Mouse (Mus musculus) thymus, postnatal 10 days (tissue): ENCODE measurements around the gene Ccnh.
"Not testable (repeated sequence)": the region's sequence is repeated elsewhere in the genome, so short reads cannot be mapped to it uniquely, and the experiment has no call there.

Experiments used
- DNase-seq, 2 experiments: peaks; one replicate each; pipeline ENCODE4 v3.0.0; 2021; ENCODE audit warnings: low spot score in 2 of 2

The Ccnh gene

DNA sequence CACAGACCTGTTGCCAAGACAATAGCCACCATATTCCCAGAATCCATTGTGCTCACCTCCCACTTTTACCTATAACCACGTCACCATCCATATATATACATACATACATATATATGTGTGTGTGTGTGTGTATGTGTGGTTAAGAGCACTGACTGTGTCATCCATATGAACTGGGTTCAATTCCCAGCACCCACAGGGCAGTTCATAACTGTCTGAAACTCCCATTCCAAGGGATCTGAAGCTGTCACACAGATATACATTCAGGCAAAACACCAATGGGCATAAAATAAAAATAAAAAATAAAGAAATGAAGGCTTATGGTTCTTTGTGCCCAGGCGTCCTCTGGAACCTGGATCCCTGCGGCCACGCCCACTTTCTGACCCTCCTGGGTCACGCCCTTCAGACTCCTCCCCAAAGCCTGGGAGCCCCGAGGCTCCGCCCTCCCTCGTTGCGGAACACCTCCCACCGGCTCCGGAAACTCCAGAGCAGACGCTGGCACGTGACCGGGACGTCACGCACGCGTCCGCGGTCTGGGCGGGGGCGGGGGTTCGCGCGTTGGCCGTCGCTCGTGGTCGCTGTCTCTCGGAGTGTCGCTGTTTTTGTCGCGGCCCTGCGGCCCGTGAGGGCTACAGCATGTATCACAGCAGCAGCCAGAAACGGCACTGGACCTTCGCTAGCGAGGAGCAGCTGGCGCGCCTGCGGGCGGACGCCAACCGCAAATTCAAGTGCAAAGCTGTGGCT, at the start of gene Ccnh:
Ccnh (plus strand) TSS at position 506 of the 741 bp plus-strand sequence.
- DNase-seq, result peak; percentile 82 to 85

DNA sequence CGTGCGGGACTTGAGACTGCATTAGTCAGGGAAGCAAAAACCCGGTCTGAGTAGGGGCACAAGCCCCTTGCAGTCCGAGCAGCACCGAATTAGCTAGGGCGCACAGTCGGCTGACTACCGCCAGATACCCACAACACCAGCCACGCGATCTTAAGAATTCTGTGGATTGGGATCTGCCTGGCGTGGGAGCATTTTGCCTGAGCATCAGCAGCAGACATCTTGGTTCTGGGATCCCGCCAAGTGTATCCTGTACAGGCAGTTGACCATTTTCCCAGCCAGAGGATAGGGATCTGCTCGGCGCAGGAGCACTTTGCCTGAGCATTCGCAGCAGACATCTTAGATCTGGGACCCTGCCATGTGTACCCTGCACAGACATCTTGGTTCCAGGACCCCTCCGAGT, 45.8 kb upstream of the Ccnh start:
- not testable (repeated sequence) for DNase-seq

DNA sequence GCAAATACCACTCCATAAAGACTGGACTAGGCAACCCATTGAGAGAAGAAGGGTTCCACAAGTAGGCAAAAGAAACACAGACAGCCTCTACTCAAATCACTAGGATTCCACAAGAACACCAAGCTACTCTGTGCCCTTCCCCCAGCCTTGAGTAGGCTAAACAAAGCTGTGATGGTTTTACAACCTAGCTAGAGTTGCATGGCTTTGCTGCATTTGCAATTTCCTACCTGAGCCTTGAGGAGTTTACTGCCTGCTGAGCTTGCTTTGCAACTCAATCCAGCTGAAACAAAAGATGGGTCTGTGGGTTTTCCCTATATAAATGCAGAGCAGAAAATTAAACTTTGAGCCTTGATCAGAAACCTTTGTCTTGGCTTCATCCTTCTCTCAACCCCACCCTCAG, 42.7 kb upstream of the Ccnh start:
- DNase-seq, result no peak

DNA sequence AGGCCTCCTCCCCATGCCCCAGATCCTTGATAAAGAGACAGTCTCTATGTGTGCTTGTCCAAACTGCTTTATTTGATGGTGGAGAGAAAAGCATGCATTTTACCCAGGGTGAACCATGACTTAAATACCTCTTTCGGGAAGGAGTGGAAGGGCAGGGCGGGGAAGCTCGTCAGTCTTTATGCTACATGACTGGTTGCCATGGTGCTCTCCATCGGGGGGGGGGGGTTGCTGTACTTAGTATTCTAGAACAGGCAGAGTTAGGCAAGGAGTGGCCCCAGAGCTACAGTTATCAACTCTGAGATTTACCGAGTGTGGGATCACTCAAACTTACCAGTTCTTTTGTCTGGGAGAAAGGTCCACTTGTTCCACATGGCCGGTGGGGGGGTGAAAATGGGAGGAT, 34.5 kb upstream of the Ccnh start:
- no peak for DNase-seq

DNA sequence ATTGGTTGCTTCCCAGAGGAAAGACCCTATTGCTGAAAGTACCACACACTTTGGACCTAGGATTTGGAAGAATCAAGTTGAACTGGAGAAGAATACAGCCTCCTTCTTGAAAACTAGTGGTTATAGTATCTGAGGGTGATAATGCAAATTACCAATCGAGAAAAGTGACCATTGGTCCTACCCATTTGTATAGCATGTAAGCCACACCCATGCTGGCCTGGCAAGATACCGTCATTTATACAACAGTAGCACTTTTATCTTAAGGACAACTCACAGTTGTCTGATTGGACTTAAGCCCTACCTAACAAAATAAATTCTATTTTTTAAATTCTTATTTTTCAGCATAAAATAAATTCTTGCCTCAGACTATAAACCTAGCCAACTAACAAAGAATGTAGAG, 29.2 kb upstream of the Ccnh start:
- DNase-seq, result no peak

DNA sequence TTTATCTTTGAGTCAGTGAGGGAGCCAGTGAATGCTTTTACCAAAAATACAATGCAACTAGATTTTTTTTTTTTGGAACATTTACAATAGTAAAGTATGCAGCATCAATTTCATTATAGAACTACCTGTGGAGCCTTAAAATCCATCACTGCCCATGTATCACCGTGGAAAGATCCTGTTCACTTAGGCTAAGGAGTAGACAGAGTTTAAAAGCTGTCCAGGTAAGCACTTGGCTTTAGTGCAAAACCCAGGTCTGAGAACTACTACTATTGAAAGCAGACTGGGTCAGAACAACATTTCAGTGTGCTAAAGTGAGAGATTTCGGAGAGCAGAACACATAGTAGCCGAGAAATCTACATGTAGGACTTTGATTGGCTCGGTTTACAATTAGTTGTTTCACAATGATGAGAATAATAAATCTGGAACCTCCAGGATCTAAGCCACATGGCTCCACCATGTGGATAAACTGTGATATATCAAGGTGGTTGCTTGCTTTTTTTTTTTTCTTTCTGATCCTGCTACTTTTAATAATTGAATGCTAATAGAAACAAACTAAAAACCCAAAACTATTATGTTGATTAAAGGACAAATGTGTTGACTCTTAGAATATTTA, 24.6 kb upstream of the Ccnh start:
- DNase-seq, result no peak

DNA sequence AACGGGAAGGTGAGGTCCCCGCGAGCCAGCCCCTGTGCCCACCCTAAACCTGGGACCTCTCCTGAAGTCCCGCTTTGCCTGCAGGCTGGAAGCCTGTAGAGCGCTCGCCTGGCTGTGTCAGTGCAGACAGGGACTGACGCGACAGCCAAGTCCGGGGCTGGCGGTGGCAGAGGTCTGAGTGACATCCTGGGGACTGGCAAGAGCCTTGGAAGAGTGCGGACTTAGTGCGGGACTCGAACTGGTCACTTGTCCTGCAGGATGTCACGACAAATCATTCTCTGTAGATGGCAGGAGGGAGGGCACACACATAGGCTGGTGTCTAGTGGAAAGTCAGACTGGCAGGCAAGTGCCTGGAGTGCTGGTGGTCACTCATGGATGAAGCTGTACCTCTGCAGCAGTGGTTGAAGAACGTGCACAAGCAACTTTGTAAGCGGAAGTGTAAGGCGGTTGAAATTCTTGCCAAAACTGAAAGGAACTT, 475 bp downstream of the Ccnh start:
- peak in 1 of 2 experiments; percentile 31 for DNase-seq

DNA sequence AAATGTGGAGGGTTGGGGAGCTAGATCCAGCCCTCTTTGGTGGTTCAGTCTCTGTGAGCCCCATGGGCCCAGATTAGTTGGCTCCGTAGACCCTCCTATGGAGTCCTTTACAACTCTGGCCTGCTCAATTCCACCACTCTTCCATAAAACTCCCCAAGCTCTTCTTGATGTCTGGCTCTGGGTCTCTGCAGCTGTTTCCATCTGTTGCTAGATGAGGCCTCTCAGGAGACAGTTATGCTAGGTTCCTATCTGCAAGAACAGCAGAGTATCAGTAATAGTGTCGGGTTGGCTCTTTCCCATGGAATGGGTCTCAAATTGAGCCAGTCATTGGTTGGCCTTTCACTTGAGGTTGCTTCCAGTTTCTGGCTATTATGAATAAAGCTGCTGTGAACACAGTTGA, 2.0 kb downstream of the Ccnh start:
- no peak for DNase-seq

DNA sequence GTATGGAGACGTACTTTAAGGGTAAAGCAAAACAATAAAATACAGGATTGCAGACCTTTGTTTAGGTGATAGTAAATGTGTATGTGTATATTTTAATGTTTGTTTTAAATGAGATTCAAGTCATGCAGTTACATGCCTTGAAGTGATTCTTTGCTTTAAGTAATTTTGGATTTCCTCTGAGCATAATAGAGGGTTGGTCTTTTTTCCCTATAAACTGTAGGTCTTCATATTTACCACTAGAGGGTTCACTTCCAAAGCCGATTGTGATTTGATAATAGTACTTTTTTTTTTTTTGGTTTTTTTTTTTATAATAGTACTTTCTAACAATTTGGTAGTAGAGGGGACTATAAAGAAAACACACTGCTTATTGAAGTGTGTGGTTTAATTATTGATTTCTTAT, 18.3 kb downstream of the Ccnh start:
- no peak for DNase-seq

DNA sequence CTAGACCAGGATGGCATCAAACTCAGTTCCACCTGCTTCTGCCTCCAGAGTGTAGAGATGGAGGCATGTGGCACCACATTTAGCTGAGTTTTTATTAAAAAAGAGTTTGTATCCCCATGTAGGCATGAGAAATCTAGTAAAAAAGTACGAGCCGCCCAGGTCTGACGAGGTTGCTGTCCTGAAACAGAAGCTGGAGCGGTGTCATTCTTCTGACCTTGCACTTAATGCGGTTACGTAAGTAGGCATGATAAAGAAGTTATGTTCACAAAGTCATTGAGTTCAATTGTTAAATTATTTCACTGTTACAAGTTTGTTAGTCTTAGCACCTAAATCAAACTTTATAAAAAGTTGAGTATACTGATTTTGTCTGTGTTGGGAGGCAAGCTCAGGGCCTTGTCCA, 19.4 kb downstream of the Ccnh start:
- no peak for DNase-seq

DNA sequence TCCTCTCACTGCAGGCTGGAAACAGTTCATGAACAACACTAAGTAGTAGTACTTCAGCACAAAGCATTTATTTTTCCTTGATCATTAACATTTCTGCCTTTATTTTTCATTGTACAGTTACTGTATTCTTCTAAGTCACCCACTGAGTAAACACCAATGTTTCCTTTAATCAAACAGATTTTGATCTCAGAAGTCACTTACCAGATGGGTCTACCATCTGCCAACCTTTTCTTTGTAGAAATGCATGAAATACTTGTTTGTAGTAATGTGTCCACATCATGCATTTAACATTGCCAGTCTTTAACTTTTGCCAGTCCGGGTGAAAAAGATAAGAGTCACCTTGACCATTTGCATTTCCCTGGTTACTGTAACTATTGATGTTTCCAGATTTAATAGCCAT, 21.1 kb downstream of the Ccnh start:
- no peak for DNase-seq

DNA sequence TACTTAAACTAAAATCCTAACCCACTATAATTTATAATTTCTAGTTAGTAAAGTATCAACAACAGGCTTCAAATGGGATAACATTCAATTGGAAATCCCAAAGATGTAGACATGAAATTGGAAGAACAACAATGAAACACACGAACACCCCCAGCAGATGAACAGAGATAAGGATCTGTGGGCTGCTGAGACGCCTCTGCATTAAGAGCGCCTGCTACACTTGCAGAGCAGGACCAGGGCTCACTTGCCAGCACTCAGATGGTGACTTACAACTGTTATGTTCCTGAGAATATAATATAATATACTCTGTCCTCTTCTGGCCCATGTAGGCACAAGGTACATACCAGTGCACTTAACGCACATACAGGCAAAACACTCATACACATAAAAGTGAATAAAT, 29.4 kb downstream of the Ccnh start:
- DNase-seq, result no peak

DNA sequence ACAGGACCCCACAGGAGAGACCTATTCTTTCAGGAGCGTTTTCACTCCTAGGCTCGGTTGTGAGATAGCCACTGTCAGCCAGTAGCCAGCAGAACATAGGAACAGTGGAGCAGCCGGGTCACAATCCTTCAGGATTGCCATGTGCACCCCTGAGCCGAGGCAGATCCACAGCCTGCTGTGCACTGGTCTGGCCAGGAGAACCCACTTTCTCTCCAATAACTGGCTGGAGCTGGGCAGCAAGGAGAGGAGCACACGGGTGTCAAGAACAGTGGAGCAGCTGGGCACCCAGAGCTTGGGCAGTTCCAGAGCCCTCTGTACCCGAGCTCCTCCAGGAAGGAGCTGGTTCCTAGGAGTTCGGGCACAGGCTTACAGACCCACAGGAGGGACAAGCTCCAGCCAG, 49.6 kb downstream of the Ccnh start:
- no peak for DNase-seq
